ENCODE assay signal across 12 mouse cellular contexts in genomic region chr7:62418346-62418745, GRCm38 (mm10). TPM values are rescaled to one million over a fixed set of nuclear protein-coding genes. Genes with fewer than 3 reads are reported as not detected.
DNase-seq lines count a peak whose midpoint lies in the region; ATAC-seq and TF ChIP-seq lines count a peak whose summit lies in the region.
"Had no signal": no experiment of that assay in that cellular context is flagged by ENCODE, and none has a peak within 500 bp of the region (broad histone marks: within the 10 kb centered on the region; RNA-seq: fewer than 3 reads in every experiment).

No protein-coding gene starts in this region.

- H3K4me3 ChIP-seq in heart, embryonic 10.5 days: peak overlapping the region; percentile 76; the same call in 1 of the 2 replicates
- H3K4me3 ChIP-seq in ES-E14 (ENCODE audit: insufficient read depth in 1 of 2, low read depth in 1 of 2, low read length in 2 of 2, poor library complexity in 1 of 2, severe bottlenecking in 1 of 2): peak overlapping the region in 1 of 2 experiments; percentile 96; a peak in 2 of 4 replicates
- peak overlapping the region; percentile 72 for H3K4me3 ChIP-seq in forebrain, embryonic 15.5 days
- H3K4me3 ChIP-seq in midbrain, embryonic 11.5 days (ENCODE audit: low read depth, low read length): peak overlapping the region; percentile 65

- no peak for DNase-seq in heart, embryonic 10.5 days (ENCODE audit: low spot score)
- no peak for DNase-seq in heart, postnatal 4 days
- no peak for DNase-seq in ES-E14 (ENCODE audit: low read depth, low spot score)
- DNase-seq in midbrain, embryonic 11.5 days (ENCODE audit: low spot score, missing footprints): peak; percentile 86
- DNase-seq in frontal cortex, postnatal 25 days (ENCODE audit: low spot score in 2 of 2): no peak
- DNase-seq in left cerebral cortex, postnatal 10 days (ENCODE audit: extremely low spot score in 1 of 2, low spot score in 2 of 2): no peak
- DNase-seq: adrenal gland, adult 2 months; liver, postnatal 0 days had no signal

- H3K27me3 ChIP-seq in heart, embryonic 10.5 days (ENCODE audit: insufficient read depth, poor library complexity, severe bottlenecking): 0 out of 2 replicates have a peak, but pooled peaks cover 4% of the 10 kb centered on the region
- H3K27me3 ChIP-seq in forebrain, embryonic 15.5 days: no peaks in the 10 kb centered on the region
- no peaks in the 10 kb centered on the region for H3K27me3 ChIP-seq in midbrain, embryonic 11.5 days (ENCODE audit: control insufficient read depth, insufficient read depth, low read length)

- WGBS in heart, embryonic 10.5 days: 87% methylated on average over 9 of the region's 9 CpGs
- 40% methylated on average over 9 of the region's 9 CpGs for WGBS in forebrain, embryonic 15.5 days
- 53% methylated on average over 9 of the region's 9 CpGs for WGBS in midbrain, embryonic 11.5 days

- H3K27ac ChIP-seq in heart, embryonic 10.5 days: no peak overlapping the region
- H3K27ac ChIP-seq in ES-E14 (ENCODE audit: insufficient read depth, low read depth, low read length, poor library complexity, severe bottlenecking): no peak overlapping the region
- peak overlapping the region; percentile 95 for H3K27ac ChIP-seq in forebrain, embryonic 15.5 days (replicated peaks)
- H3K27ac ChIP-seq in midbrain, embryonic 11.5 days (ENCODE audit: low read depth, low read length): peak overlapping the region; percentile 91

- peak overlapping the region; percentile 94; the same call in 1 of the 2 replicates for H3K9ac ChIP-seq in ES-E14 (ENCODE audit: insufficient read depth, low read depth, low read length, poor library complexity, severe bottlenecking)
- peak overlapping the region; percentile 75 for H3K9ac ChIP-seq in forebrain, embryonic 15.5 days (replicated peaks)
- H3K9ac ChIP-seq in midbrain, embryonic 11.5 days (ENCODE audit: low read length): peak overlapping the region; percentile 83
- H3K9ac ChIP-seq: liver, postnatal 0 days had no signal

- intact Hi-C loops in left cerebral cortex, postnatal 10 days (cut with DNase I): no loop called here

- ATAC-seq in forebrain, embryonic 15.5 days (replicated peaks): no peak
- ATAC-seq in midbrain, embryonic 11.5 days (ENCODE audit: low FRiP score): no peak
- ATAC-seq in inflammation-experienced regulatory T-cells, adult 6 months: no peak
- ATAC-seq: liver, postnatal 0 days had no signal

- H3K4me2 ChIP-seq in forebrain, embryonic 15.5 days (replicated peaks): peak overlapping the region; percentile 67
- H3K4me2 ChIP-seq in midbrain, embryonic 11.5 days: peak overlapping the region; percentile 64

- in situ Hi-C loops in ES-E14 (cut with MboI; ENCODE audit: low sequenced_read_pairs in 2 of 2, unreplicated experiment in 2 of 2): no loop called here

- no peaks in the 10 kb centered on the region for H3K36me3 ChIP-seq in heart, embryonic 10.5 days
- H3K36me3 ChIP-seq in ES-E14 (ENCODE audit: control insufficient read depth, insufficient read depth, low read length, poor library complexity, severe bottlenecking): no peaks in the 10 kb centered on the region
- no peaks in the 10 kb centered on the region for H3K36me3 ChIP-seq in forebrain, embryonic 15.5 days
- H3K36me3 ChIP-seq in midbrain, embryonic 11.5 days (ENCODE audit: control insufficient read depth, insufficient read depth, low read length): no peaks in the 10 kb centered on the region

- peaks cover 27% of the 10 kb centered on the region for H3K9me3 ChIP-seq in heart, embryonic 10.5 days
- H3K9me3 ChIP-seq in ES-E14 (ENCODE audit: control insufficient read depth, insufficient read depth, low read depth, low read length): no peaks in the 10 kb centered on the region
- H3K9me3 ChIP-seq in forebrain, embryonic 15.5 days: no peaks in the 10 kb centered on the region
- peaks cover 3% of the 10 kb centered on the region; the same call in 1 of the 2 replicates for H3K9me3 ChIP-seq in midbrain, embryonic 11.5 days (ENCODE audit: control insufficient read depth, low read length)

- peaks cover 7% of the 10 kb centered on the region for H3K4me1 ChIP-seq in heart, embryonic 10.5 days
- peaks cover 0 to 7% of the 10 kb centered on the region in 2 experiments; a peak in 1 of 4 replicates for H3K4me1 ChIP-seq in ES-E14 (ENCODE audit: control insufficient read depth in 2 of 2, insufficient read depth in 2 of 2, low read length in 2 of 2, poor library complexity in 1 of 2)
- H3K4me1 ChIP-seq in forebrain, embryonic 15.5 days: peaks cover 19% of the 10 kb centered on the region
- H3K4me1 ChIP-seq in midbrain, embryonic 11.5 days (ENCODE audit: control insufficient read depth, insufficient read depth, low read length): no peaks in the 10 kb centered on the region

TF ChIP-seq in ES-E14, 5 proteins besides CTCF, POLR2A, EP300 and RAD21:
- no peak for TF ChIP-seq ZC3H11A (IDR thresholded peaks at IDR 0.05; ENCODE audit: borderline replicate concordance, low read depth, low read length)
- TF ChIP-seq MAFK (IDR thresholded peaks at IDR 0.05; ENCODE audit: insufficient read depth, low read depth, low read length): no peak
- no peak for TF ChIP-seq HCFC1 (IDR thresholded peaks at IDR 0.05; ENCODE audit: borderline replicate concordance, insufficient read depth, low read length)
- TF ChIP-seq ZNF384 (IDR thresholded peaks at IDR 0.05; ENCODE audit: low read depth, low read length): no peak
- TF ChIP-seq CHD2 (IDR thresholded peaks at IDR 0.05; ENCODE audit: low read depth, low read length): no peak

RNA-seq across cellular contexts. Expression of gene Mkrn3, which starts 1.6 kb away (rescaled TPM):
- polyA plus RNA-seq in heart, embryonic 10.5 days (2016; fragmentation: Nextera tagmentation; extraction: Ambion mirVana): 3.3 and 5.5 TPM in 2 replicates
- total RNA-seq in heart, postnatal 4 days (2021): 1 to 10 TPM; 1.2 to 1.6 TPM
- total RNA-seq in ES-E14 (2012; rRNA removed): 5.8 and 7.0 TPM in 2 replicates
- polyA plus RNA-seq in forebrain, embryonic 15.5 days (2015; fragmentation: Nextera tagmentation; extraction: Ambion mirVana): 23.2 and 23.8 TPM in 2 replicates
- polyA plus RNA-seq in midbrain, embryonic 11.5 days (2014; fragmentation: Nextera tagmentation; extraction: Ambion mirVana): 21.9 and 22.4 TPM in 2 replicates
- polyA plus RNA-seq in inflammation-experienced regulatory T-cells, adult 6 months (2017; shearing (Covaris generic)): not detected
- 10 to 100 TPM; 17.5 to 20.7 TPM for total RNA-seq in left cerebral cortex, postnatal 10 days (2021)

RNA-seq across cellular contexts. Expression of gene Magel2, which starts 41.5 kb away (rescaled TPM):
- polyA plus RNA-seq in heart, embryonic 10.5 days (2016; fragmentation: Nextera tagmentation; extraction: Ambion mirVana): 1.5 and 4.2 TPM in 2 replicates
- under 1 TPM; 0.33 to 0.41 TPM for total RNA-seq in heart, postnatal 4 days (2021)
- 1.1 and 1.9 TPM in 2 replicates for total RNA-seq in ES-E14 (2012; rRNA removed)
- 8.7 and 11.9 TPM in 2 replicates for polyA plus RNA-seq in forebrain, embryonic 15.5 days (2015; fragmentation: Nextera tagmentation; extraction: Ambion mirVana)
- polyA plus RNA-seq in midbrain, embryonic 11.5 days (2014; fragmentation: Nextera tagmentation; extraction: Ambion mirVana): 8.6 and 9.6 TPM in 2 replicates
- polyA plus RNA-seq in inflammation-experienced regulatory T-cells, adult 6 months (2017; shearing (Covaris generic)): not detected
- total RNA-seq in left cerebral cortex, postnatal 10 days (2021): 1 to 10 TPM; 6.3 to 6.8 TPM
- total RNA-seq: hematopoietic stem cell, adult 5-6 weeks had no signal
- polyA plus RNA-seq: liver, postnatal 0 days; urinary bladder, adult 2 months had no signal

RNA-seq across cellular contexts. Expression of gene Peg12, which starts 46.0 kb away (rescaled TPM):
- 18.6 and 24.3 TPM in 2 replicates for polyA plus RNA-seq in heart, embryonic 10.5 days (2016; fragmentation: Nextera tagmentation; extraction: Ambion mirVana)
- total RNA-seq in heart, postnatal 4 days (2021): 1 to 10 TPM; 5.4 to 5.6 TPM
- 2.1 and 2.8 TPM in 2 replicates for total RNA-seq in ES-E14 (2012; rRNA removed)
- polyA plus RNA-seq in forebrain, embryonic 15.5 days (2015; fragmentation: Nextera tagmentation; extraction: Ambion mirVana): 20.8 and 23.9 TPM in 2 replicates
- 77.6 and 77.8 TPM in 2 replicates for polyA plus RNA-seq in midbrain, embryonic 11.5 days (2014; fragmentation: Nextera tagmentation; extraction: Ambion mirVana)
- not detected for polyA plus RNA-seq in inflammation-experienced regulatory T-cells, adult 6 months (2017; shearing (Covaris generic))
- 1 to 10 TPM; 1.2 TPM for total RNA-seq in left cerebral cortex, postnatal 10 days (2021)

Comparison
In these comparisons a context has a peak if more than half of its experiments do, and no peak if none do; other contexts are left out.
1. H3K27ac ChIP-seq: peak in forebrain, embryonic 15.5 days (single experiment) and midbrain, embryonic 11.5 days (single experiment); none in heart, embryonic 10.5 days (single experiment) and ES-E14 (single experiment).
2. RNA of gene Peg12, which starts 46.0 kb away (polyA plus RNA-seq): 77.6 to 77.8 TPM in midbrain, embryonic 11.5 days, 18.6 to 24.3 TPM in heart, embryonic 10.5 days and 20.8 to 23.9 TPM in forebrain, embryonic 15.5 days; not detected in inflammation-experienced regulatory T-cells, adult 6 months; every median in the first group is over 10 times any median in the second.
3. Peak in every context shown above with its lines, with median percentiles within 50 percentile points of each other: H3K9ac ChIP-seq.